Mouse (Mus musculus) neutrophil, adult 5-6 weeks (primary cell): ENCODE results near the gene Klb. TPM values are rescaled to one million over a fixed set of nuclear protein-coding genes. Genes with fewer than 3 reads are reported as not detected.
A peak's percentile ranks its signal among the peaks of the same experiment; 100 is the strongest.

Experiments used
- ATAC-seq: fragments of 151-379, 151-347 bp; 2 replicates; pipeline ENCODE4 v1.8.0; 2017; ENCODE audit warnings: mild to moderate bottlenecking, moderate TSS enrichment; ENCODE audit not compliant: insufficient number of reproducible peaks, poor library complexity, low FRiP score, severe bottlenecking; ENCODE audit errors: extremely low read depth
- total RNA-seq: library from RNA; stranded (forward); fragments of 200-1000 nt; gene quantifications from 2 replicates; pipeline ENCODE4 v1.2.3, GENCODE M21; 2017

Klb gene
- total RNA-seq, 1 experiment from 2014 or later = not detected

GRCm38 (mm10) chr5:65357771-65358170 is 9.7 kb downstream of the Klb start:
- no peak for ATAC-seq

GRCm38 (mm10) chr5:65367837-65368236 is 19.7 kb downstream of the Klb start:
- ATAC-seq = no peak

GRCm38 (mm10) chr5:65371551-65371950 is 23.4 kb downstream of the Klb start:
- ATAC-seq = no peak

- no peak for ATAC-seq
Measured at GRCm38 (mm10) chr5:65374746-65375145, 26.6 kb downstream of the Klb start.

- ATAC-seq = no peak
Measured at GRCm38 (mm10) chr5:65385704-65386103, 37.6 kb downstream of the Klb start.

DNA sequence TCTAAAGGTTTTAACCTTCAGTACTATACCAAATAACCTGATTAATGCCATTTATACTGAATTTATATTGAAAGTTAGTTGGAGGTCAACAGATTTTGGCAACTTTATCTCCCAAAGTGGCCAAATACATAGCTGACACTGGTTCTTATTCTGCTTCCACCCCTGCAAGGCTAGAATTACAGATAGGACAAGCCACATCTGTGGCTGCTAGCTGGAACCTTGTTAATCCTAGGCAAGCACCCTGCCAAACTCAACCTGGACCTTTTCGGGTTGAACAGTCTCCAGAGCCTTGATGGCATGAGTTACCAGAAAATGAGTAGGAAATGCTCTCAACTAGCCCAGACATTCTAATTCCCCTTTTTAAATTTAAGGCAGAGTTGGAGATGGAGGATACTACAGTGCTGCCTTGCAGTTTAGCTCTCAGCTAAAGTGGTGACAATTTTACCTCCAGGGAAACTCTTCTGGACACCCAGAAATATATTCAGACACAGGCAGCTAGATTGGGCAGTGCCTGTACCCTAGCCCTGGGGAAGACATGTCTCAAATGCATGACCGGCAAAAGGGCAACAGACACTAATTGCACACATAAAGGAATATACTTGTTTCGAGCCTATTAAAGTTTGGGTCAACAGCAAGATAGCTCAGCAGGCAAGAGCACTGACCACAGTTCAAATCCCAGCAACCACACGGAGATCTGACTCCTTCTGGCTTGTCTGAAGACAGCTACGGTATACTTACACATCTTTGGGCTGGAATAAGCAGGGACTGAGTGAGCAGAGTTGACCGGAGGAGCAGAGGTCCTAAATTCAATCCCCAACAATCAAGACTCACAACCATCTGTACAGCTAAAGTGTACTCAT is 39.1 kb downstream of the Klb start:
- ATAC-seq = no peak

- peak; percentile 100 for ATAC-seq
Measured at GRCm38 (mm10) chr5:65390648-65391644, 42.8 kb downstream of the Klb start, which contains the start of the genes Rpl9 and Lias. Rpl9 (minus strand) TSS chr5:65391444. Lias (plus strand) TSS chr5:65391497.

GRCm38 (mm10) chr5:65391753-65392152 is 43.6 kb downstream of the Klb start:
- no peak for ATAC-seq

DNA sequence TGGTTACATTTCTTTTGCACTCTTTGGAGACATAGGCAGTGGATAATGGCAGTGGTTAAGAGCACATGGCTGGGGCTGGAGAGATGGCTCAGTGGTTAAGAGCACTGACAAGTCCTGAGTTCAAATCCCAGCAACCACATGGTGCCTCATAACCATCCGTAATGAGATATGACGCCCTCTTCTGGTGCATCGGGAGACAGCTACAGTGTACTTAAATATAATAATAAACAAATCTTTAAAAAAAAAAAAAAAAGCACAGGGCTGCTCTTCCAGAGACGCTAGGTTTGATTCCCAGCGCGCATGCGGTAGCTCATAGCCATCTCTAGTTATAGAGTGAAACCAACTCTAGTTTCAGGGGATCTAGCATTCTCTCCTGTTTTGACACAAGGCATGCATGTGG is 46.3 kb downstream of the Klb start:
- no peak for ATAC-seq

- ATAC-seq = peak; percentile 86
Measured at GRCm38 (mm10) chr5:65401251-65401994, 53.3 kb downstream of the Klb start.

DNA sequence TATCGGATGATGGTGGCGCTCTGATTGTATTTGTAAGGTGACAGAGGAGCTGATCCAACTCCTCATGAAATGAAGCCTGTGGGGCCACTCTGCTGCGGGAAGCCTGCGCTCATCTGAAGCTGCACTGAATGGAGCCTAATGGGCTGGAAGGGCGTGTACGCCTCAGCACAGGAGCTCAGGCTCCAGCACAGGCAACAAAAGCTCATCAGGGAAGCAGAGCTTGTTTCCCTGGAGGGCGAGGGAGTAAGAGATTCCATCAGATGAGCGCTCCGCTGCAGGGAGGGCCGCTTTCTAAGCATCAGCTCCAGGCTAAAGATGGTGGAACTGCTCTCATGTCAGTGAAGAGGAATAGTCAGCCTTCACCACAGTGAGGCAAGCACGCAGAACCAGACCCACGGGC is 59.9 kb downstream of the Klb start:
- no peak for ATAC-seq

- no peak for ATAC-seq
Measured at GRCm38 (mm10) chr5:65415653-65416458, 67.7 kb downstream of the Klb start.

DNA sequence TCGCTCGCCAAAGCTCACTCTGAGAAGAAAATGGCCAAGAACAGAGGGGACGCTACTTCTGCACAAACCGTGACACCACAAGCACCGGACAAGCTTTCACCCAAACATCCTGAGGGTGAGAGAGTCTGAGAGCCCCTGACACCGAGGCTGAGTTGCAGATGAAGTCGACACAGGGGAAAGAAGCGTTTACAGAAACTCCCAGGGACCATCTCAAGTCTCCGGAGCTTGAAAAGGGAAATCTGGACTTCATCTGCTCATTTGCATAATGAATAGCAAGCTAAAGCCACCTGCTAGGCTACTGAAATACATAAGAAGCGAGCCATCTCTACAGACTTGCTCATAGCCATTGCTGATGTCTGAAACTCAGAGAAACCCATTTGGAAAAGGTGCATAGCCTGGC is 71.0 kb downstream of the Klb start:
- no peak for ATAC-seq

- no peak for ATAC-seq
Measured at GRCm38 (mm10) chr5:65420822-65421221, 72.7 kb downstream of the Klb start.

GRCm38 (mm10) chr5:65422803-65423202 is 74.7 kb downstream of the Klb start:
- no peak for ATAC-seq

GRCm38 (mm10) chr5:65424215-65424614 is 76.1 kb downstream of the Klb start:
- no peak for ATAC-seq

GRCm38 (mm10) chr5:65425251-65425650 is 77.1 kb downstream of the Klb start:
- no peak for ATAC-seq

- ATAC-seq = no peak
Measured at GRCm38 (mm10) chr5:65428321-65428720, 80.2 kb downstream of the Klb start.
